8 mouse cellular contexts compared by ENCODE assay signal in the genomic region with DNA sequence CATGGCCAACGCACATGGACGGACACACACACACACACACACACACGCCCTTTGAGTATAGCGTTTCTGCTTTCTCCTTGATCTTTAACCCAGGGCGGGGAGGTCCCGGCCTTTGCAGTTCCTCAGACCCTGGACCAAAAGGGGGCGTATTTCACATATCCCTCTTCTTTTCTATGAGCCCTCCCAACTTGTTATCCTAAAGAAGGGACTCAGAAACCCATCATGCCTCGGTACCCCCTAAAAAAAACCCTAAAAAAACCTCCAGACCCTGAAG. TPM values are rescaled to one million over a fixed set of nuclear protein-coding genes. Genes with fewer than 3 reads are reported as not detected.
DNase-seq lines count a peak whose midpoint lies in the region; ATAC-seq and TF ChIP-seq lines count a peak whose summit lies in the region.

No protein-coding gene starts in this region.

- peak overlapping the region; percentile 88 for H3K4me3 ChIP-seq in cerebellum, adult 2 months (replicated peaks; ENCODE audit: insufficient read depth, low read depth, low read length)
- peak overlapping the region; percentile 80; the same call in 1 of the 2 replicates for H3K4me3 ChIP-seq in testis, adult 2 months (ENCODE audit: control insufficient read depth, low read depth, low read length)
- H3K4me3 ChIP-seq in limb, embryonic 14.5 days (replicated peaks; ENCODE audit: low read length), result peak overlapping the region; percentile 76
- peak overlapping the region; percentile 79 for H3K4me3 ChIP-seq in stomach, postnatal 0 days (ENCODE audit: low read depth, low read length)

- ATAC-seq in limb, embryonic 14.5 days (ENCODE audit: low FRiP score, low read depth), result no peak
- ATAC-seq in stomach, postnatal 0 days (ENCODE audit: low FRiP score, low TSS enrichment), result no peak

- H3K9me3 ChIP-seq in limb, embryonic 14.5 days (ENCODE audit: control insufficient read depth, low read length), result no peaks in the 10 kb centered on the region
- H3K9me3 ChIP-seq in stomach, postnatal 0 days (ENCODE audit: control insufficient read depth, low read length), result no peaks in the 10 kb centered on the region

- peaks cover 6% of the 10 kb centered on the region for H3K4me1 ChIP-seq in cerebellum, adult 2 months (ENCODE audit: control insufficient read depth, insufficient read depth, low read length)
- peaks cover 18% of the 10 kb centered on the region for H3K4me1 ChIP-seq in testis, adult 2 months (ENCODE audit: control insufficient read depth, insufficient read depth, low read length)
- peaks cover 18% of the 10 kb centered on the region for H3K4me1 ChIP-seq in limb, embryonic 14.5 days (ENCODE audit: control insufficient read depth, insufficient read depth, low read length)
- no peaks in the 10 kb centered on the region; the same call in 1 of the 2 replicates for H3K4me1 ChIP-seq in stomach, postnatal 0 days (replicated peaks; ENCODE audit: control insufficient read depth, insufficient read depth)

- H3K27me3 ChIP-seq in cerebellum, adult 2 months (ENCODE audit: control insufficient read depth, insufficient read depth, low read length), result no peaks in the 10 kb centered on the region
- no peaks in the 10 kb centered on the region for H3K27me3 ChIP-seq in testis, adult 2 months (ENCODE audit: control insufficient read depth, insufficient read depth, low read length)
- H3K27me3 ChIP-seq in limb, embryonic 14.5 days (ENCODE audit: control insufficient read depth, insufficient read depth, low read length), result peaks cover 43% of the 10 kb centered on the region
- H3K27me3 ChIP-seq in stomach, postnatal 0 days (ENCODE audit: control insufficient read depth, insufficient read depth, low read length), result peaks cover 3% of the 10 kb centered on the region; the same call in 1 of the 2 replicates

- no peak for TF ChIP-seq EP300 in stomach, postnatal 0 days (optimal IDR thresholded peaks at IDR 0.05)

- H3K27ac ChIP-seq in cerebellum, adult 2 months (ENCODE audit: insufficient read depth, low read length), result no peak overlapping the region
- no peak overlapping the region for H3K27ac ChIP-seq in testis, adult 2 months (ENCODE audit: control insufficient read depth, insufficient read depth, low read depth, low read length)
- H3K27ac ChIP-seq in limb, embryonic 14.5 days (replicated peaks; ENCODE audit: low read depth, low read length), result no peak overlapping the region
- no peak overlapping the region for H3K27ac ChIP-seq in stomach, postnatal 0 days (replicated peaks)

- H3K36me3 ChIP-seq in testis, adult 2 months (ENCODE audit: control insufficient read depth, insufficient read depth, low read length), result no peaks in the 10 kb centered on the region
- no peaks in the 10 kb centered on the region for H3K36me3 ChIP-seq in limb, embryonic 14.5 days (ENCODE audit: control insufficient read depth, insufficient read depth, low read length)
- H3K36me3 ChIP-seq in stomach, postnatal 0 days (ENCODE audit: control insufficient read depth, insufficient read depth, low read length), result no peaks in the 10 kb centered on the region

- H3K4me2 ChIP-seq in limb, embryonic 14.5 days (replicated peaks; ENCODE audit: low read depth, low read length, severe bottlenecking), result peak overlapping the region; percentile 79
- peak overlapping the region; percentile 85 for H3K4me2 ChIP-seq in stomach, postnatal 0 days (replicated peaks; ENCODE audit: low read depth)

- H3K9ac ChIP-seq in limb, embryonic 14.5 days (ENCODE audit: low read depth, low read length, severe bottlenecking), result 0 out of 2 replicates have a peak overlapping the region, but pooled peaks have one; percentile 75
- H3K9ac ChIP-seq in stomach, postnatal 0 days (ENCODE audit: low read length), result no peak overlapping the region

- no peak for DNase-seq in cerebellum, adult 2 months
- no peak for DNase-seq in cerebellum, adult 9-11 months
- no peak for DNase-seq in testis, postnatal 10 days (ENCODE audit: low spot score)
- no peak for DNase-seq in limb, embryonic 14.5 days (ENCODE audit: low spot score)
- DNase-seq in stomach, postnatal 0 days (ENCODE audit: low spot score), result no peak
- no peak for DNase-seq in spleen, postnatal 36 days (ENCODE audit: low spot score in 2 of 2)
- no peak for DNase-seq in spleen, adult 18-20 months

- no peak for TF ChIP-seq CTCF in cerebellum, adult 2 months (IDR thresholded peaks at IDR 0.05; ENCODE audit: borderline replicate concordance, insufficient read depth, low read depth, low read length)
- TF ChIP-seq CTCF in testis, adult 2 months (IDR thresholded peaks at IDR 0.05; ENCODE audit: control insufficient read depth, insufficient read depth, insufficient replicate concordance, low read depth, low read length), result no peak
- no peak for TF ChIP-seq CTCF in stomach, postnatal 0 days (IDR thresholded peaks at IDR 0.05; ENCODE audit: low read depth)

- 14% methylated on average over 8 of the region's 8 CpGs for WGBS in cerebellum, adult 2 months
- 3% methylated on average over 8 of the region's 8 CpGs for WGBS in limb, embryonic 14.5 days
- WGBS in stomach, postnatal 0 days, result 8% methylated on average over 8 of the region's 8 CpGs

- no peak for TF ChIP-seq POLR2A in cerebellum, adult 2 months (IDR thresholded peaks at IDR 0.05; ENCODE audit: borderline replicate concordance, insufficient read depth, low read length)
- TF ChIP-seq POLR2A in testis, adult 2 months (IDR thresholded peaks at IDR 0.05; ENCODE audit: control insufficient read depth, low read depth, low read length), result no peak
- TF ChIP-seq POLR2A in limb, embryonic 14.5 days (IDR thresholded peaks at IDR 0.05; ENCODE audit: borderline replicate concordance, extremely low read depth, insufficient read depth, insufficient read length), result no peak

RNA-seq across cellular contexts. Expression of a gene that starts 0.9 kb away (rescaled TPM):
- 31.9 and 36.7 TPM in 2 replicates for polyA plus RNA-seq in cerebellum, adult 2 months (2012; rRNA removed)
- 7.5 and 9.1 TPM in 2 replicates for polyA plus RNA-seq in testis, adult 2 months (2012; rRNA removed)
- polyA plus RNA-seq in limb, embryonic 14.5 days (2012; rRNA removed), result 6.1 and 8.2 TPM in 2 replicates
- 3.0 and 3.2 TPM in 2 replicates for polyA plus RNA-seq in limb, embryonic 14.5 days (2014; fragmentation: Nextera tagmentation; extraction: Ambion mirVana)
- 1.2 and 1.5 TPM in 2 replicates for polyA plus RNA-seq in stomach, postnatal 0 days (2015; fragmentation: Nextera tagmentation; extraction: Ambion mirVana)

RNA-seq across cellular contexts. Expression of a gene that starts 50.0 kb away (rescaled TPM):
- polyA plus RNA-seq in cerebellum, adult 2 months (2012; rRNA removed), result 0.92 and 1.6 TPM in 2 replicates
- 1.4 and 1.5 TPM in 2 replicates for polyA plus RNA-seq in testis, adult 2 months (2012; rRNA removed)
- polyA plus RNA-seq in limb, embryonic 14.5 days (2012; rRNA removed), result 9.9 and 17.1 TPM in 2 replicates
- polyA plus RNA-seq in limb, embryonic 14.5 days (2014; fragmentation: Nextera tagmentation; extraction: Ambion mirVana), result 5.3 and 11.2 TPM in 2 replicates
- polyA plus RNA-seq in stomach, postnatal 0 days (2015; fragmentation: Nextera tagmentation; extraction: Ambion mirVana), result 0.21 and 0.30 TPM in 2 replicates
